Mouse (Mus musculus): ENCODE data around the gene Mrps14. TPM values are rescaled to one million over a fixed set of nuclear protein-coding genes. Genes with fewer than 3 reads are reported as not detected.

Gene Mrps14
- polyA plus RNA-seq, 1 experiment: 13.0 TPM

GRCm38 (mm10) chr1:160249786-160250185 is 54.8 kb downstream of the Mrps14 start:
- Histone ChIP-seq H3K4me1 (ENCODE audit: control insufficient read depth, insufficient read depth, insufficient read length) (peaks cover 2% of the 10 kb centered on the region; the same call in 1 of the 2 replicates), H3K27me3 (ENCODE audit: control insufficient read depth, insufficient read depth, low read length) (no peaks in the 10 kb centered on the region), H3K27ac (ENCODE audit: insufficient read depth, low read length) (no peak overlapping the region), H3K36me3 (ENCODE audit: control insufficient read depth, insufficient read depth, low read length) (no peaks in the 10 kb centered on the region; the same call in 1 of the 2 replicates), H3K4me3 (ENCODE audit: extremely low read depth, insufficient read depth, insufficient read length) (no peak overlapping the region)
- no peak for TF ChIP-seq CTCF (IDR thresholded peaks at IDR 0.05; ENCODE audit: extremely low read depth, insufficient read depth, insufficient read length, insufficient replicate concordance)
- no peak for TF ChIP-seq POLR2A (IDR thresholded peaks at IDR 0.05; ENCODE audit: low read depth, low read length)
- DNase-seq (ENCODE audit: low read depth in 1 of 2, low spot score in 2 of 2): no peak
- WGBS: 74% methylated on average over 3 of the region's 3 CpGs

GRCm38 (mm10) chr1:160250782-160251181 is 55.8 kb downstream of the Mrps14 start:
- no peak overlapping the region for H3K27ac ChIP-seq (ENCODE audit: insufficient read depth, low read length)
- H3K36me3 ChIP-seq (ENCODE audit: control insufficient read depth, insufficient read depth, low read length): peaks cover 2% of the 10 kb centered on the region; the same call in 1 of the 2 replicates
- DNase-seq (ENCODE audit: low read depth in 1 of 2, low spot score in 2 of 2): no peak
- H3K4me3 ChIP-seq (ENCODE audit: extremely low read depth, insufficient read depth, insufficient read length): no peak overlapping the region
- no peak for TF ChIP-seq POLR2A (IDR thresholded peaks at IDR 0.05; ENCODE audit: low read depth, low read length)
- TF ChIP-seq CTCF (IDR thresholded peaks at IDR 0.05; ENCODE audit: extremely low read depth, insufficient read depth, insufficient read length, insufficient replicate concordance): no peak
- 68% methylated on average over 4 of the region's 4 CpGs for WGBS
- H3K27me3 ChIP-seq (ENCODE audit: control insufficient read depth, insufficient read depth, low read length): no peaks in the 10 kb centered on the region
- no peaks in the 10 kb centered on the region for H3K4me1 ChIP-seq (ENCODE audit: control insufficient read depth, insufficient read depth, insufficient read length)

GRCm38 (mm10) chr1:160251388-160252007 is 56.5 kb downstream of the Mrps14 start:
- Histone ChIP-seq H3K27me3 (ENCODE audit: control insufficient read depth, insufficient read depth, low read length) (no peaks in the 10 kb centered on the region), H3K27ac (ENCODE audit: insufficient read depth, low read length) (no peak overlapping the region), H3K36me3 (ENCODE audit: control insufficient read depth, insufficient read depth, low read length) (peaks cover 3% of the 10 kb centered on the region; the same call in 1 of the 2 replicates), H3K4me1 (ENCODE audit: control insufficient read depth, insufficient read depth, insufficient read length) (no peaks in the 10 kb centered on the region), H3K4me3 (ENCODE audit: extremely low read depth, insufficient read depth, insufficient read length) (no peak overlapping the region)
- no peak for DNase-seq (ENCODE audit: low read depth in 1 of 2, low spot score in 2 of 2)
- no peak for TF ChIP-seq CTCF (IDR thresholded peaks at IDR 0.05; ENCODE audit: extremely low read depth, insufficient read depth, insufficient read length, insufficient replicate concordance)
- TF ChIP-seq POLR2A (IDR thresholded peaks at IDR 0.05; ENCODE audit: low read depth, low read length): no peak
- 77% methylated on average over 5 of the region's 5 CpGs for WGBS

Other genes starting within 250 kb of the Mrps14 start
- gene 4930523C07Rik, start 150.8 kb upstream of the Mrps14 start, polyA plus RNA-seq (2012; rRNA removed): 37.4 and 37.9 TPM in 2 replicates
- 1.6 and 3.5 TPM in 2 replicates for gene Tnn, start 41.6 kb upstream of the Mrps14 start, polyA plus RNA-seq (2012; rRNA removed)
- gene Cacybp, start 17.7 kb downstream of the Mrps14 start, polyA plus RNA-seq (2012; rRNA removed): 6.0 TPM in 2 replicates